Mouse (Mus musculus): ENCODE results near the gene Vmn2r68.

Gene Vmn2r68

GRCm38 (mm10) chr7:85237683-85238082 lies at the start of gene Vmn2r68:
TSS of gene Vmn2r68 (minus strand) at chr7:85237783.
- CTCF ChIA-PET: no interaction called here
